Mouse (Mus musculus): ENCODE results near the gene Sh2d7. TPM values are rescaled to one million over a fixed set of nuclear protein-coding genes. Genes with fewer than 3 reads are reported as not detected.

The Sh2d7 gene
- polyA plus RNA-seq, 1 experiment = not detected

- Histone ChIP-seq H3K36me3 (replicated peaks; ENCODE audit: low read length) (no peaks in the 10 kb centered on the region), H3K4me1 (no peaks in the 10 kb centered on the region), H3K9me3 (no peaks in the 10 kb centered on the region), H3K27me3 (replicated peaks) (peaks cover 8% of the 10 kb centered on the region), H3K4me3 (replicated peaks) (no peak overlapping the region)
- TF ChIP-seq FLI1 (IDR thresholded peaks at IDR 0.05; ENCODE audit: low read length) (no peak), GATA1 (IDR thresholded peaks at IDR 0.05; ENCODE audit: borderline replicate concordance, low read length) (no peak)
Measured at GRCm38 (mm10) chr9:54518921-54519320, 19.9 kb upstream of the Sh2d7 start.

- peaks cover 11% of the 10 kb centered on the region for H3K27me3 ChIP-seq (replicated peaks)
- H3K36me3 ChIP-seq (replicated peaks; ENCODE audit: low read length) = no peaks in the 10 kb centered on the region
- TF ChIP-seq FLI1 (IDR thresholded peaks at IDR 0.05; ENCODE audit: low read length) (no peak), GATA1 (IDR thresholded peaks at IDR 0.05; ENCODE audit: borderline replicate concordance, low read length) (no peak)
- H3K4me3 ChIP-seq (replicated peaks) = no peak overlapping the region
- H3K9me3 ChIP-seq = no peaks in the 10 kb centered on the region
- H3K4me1 ChIP-seq = no peaks in the 10 kb centered on the region
Measured at GRCm38 (mm10) chr9:54520286-54520685, 18.5 kb upstream of the Sh2d7 start.

- peaks cover 22% of the 10 kb centered on the region for H3K27me3 ChIP-seq (replicated peaks)
- TF ChIP-seq GATA1 (IDR thresholded peaks at IDR 0.05; ENCODE audit: borderline replicate concordance, low read length) = no peak
- no peak for TF ChIP-seq FLI1 (IDR thresholded peaks at IDR 0.05; ENCODE audit: low read length)
- no peaks in the 10 kb centered on the region for H3K36me3 ChIP-seq (replicated peaks; ENCODE audit: low read length)
- H3K4me3 ChIP-seq (replicated peaks) = no peak overlapping the region
- no peaks in the 10 kb centered on the region for H3K4me1 ChIP-seq
- H3K9me3 ChIP-seq = no peaks in the 10 kb centered on the region
Measured at GRCm38 (mm10) chr9:54527694-54528093, 11.1 kb upstream of the Sh2d7 start.

- TF ChIP-seq GATA1 (IDR thresholded peaks at IDR 0.05; ENCODE audit: borderline replicate concordance, low read length) (no peak), FLI1 (IDR thresholded peaks at IDR 0.05; ENCODE audit: low read length) (no peak)
- peaks cover 29% of the 10 kb centered on the region for H3K27me3 ChIP-seq (replicated peaks)
- no peaks in the 10 kb centered on the region for H3K4me1 ChIP-seq
Measured at GRCm38 (mm10) chr9:54529950-54530349, 8.8 kb upstream of the Sh2d7 start.

GRCm38 (mm10) chr9:54530836-54531235 is 7.9 kb upstream of the Sh2d7 start:
- Histone ChIP-seq H3K27me3 (replicated peaks) (peaks cover 38% of the 10 kb centered on the region), H3K4me1 (no peaks in the 10 kb centered on the region), H3K4me3 (replicated peaks) (no peak overlapping the region), H3K36me3 (replicated peaks; ENCODE audit: low read length) (no peaks in the 10 kb centered on the region), H3K9me3 (no peaks in the 10 kb centered on the region)
- TF ChIP-seq GATA1 (IDR thresholded peaks at IDR 0.05; ENCODE audit: borderline replicate concordance, low read length) = no peak
- no peak for TF ChIP-seq FLI1 (IDR thresholded peaks at IDR 0.05; ENCODE audit: low read length)

More at GRCm38 (mm10) chr9:54529950-54530349, 8.8 kb upstream of the Sh2d7 start:
- Histone ChIP-seq H3K9me3 (no peaks in the 10 kb centered on the region), H3K4me3 (replicated peaks) (no peak overlapping the region), H3K36me3 (replicated peaks; ENCODE audit: low read length) (no peaks in the 10 kb centered on the region)

GRCm38 (mm10) chr9:54531421-54531820 is 7.4 kb upstream of the Sh2d7 start:
- Histone ChIP-seq H3K4me3 (replicated peaks) (no peak overlapping the region), H3K4me1 (no peaks in the 10 kb centered on the region)
- TF ChIP-seq FLI1 (IDR thresholded peaks at IDR 0.05; ENCODE audit: low read length) = no peak
- no peak for TF ChIP-seq GATA1 (IDR thresholded peaks at IDR 0.05; ENCODE audit: borderline replicate concordance, low read length)

GRCm38 (mm10) chr9:54532926-54533325 is 5.9 kb upstream of the Sh2d7 start:
- no peak for TF ChIP-seq FLI1 (IDR thresholded peaks at IDR 0.05; ENCODE audit: low read length)
- no peak for TF ChIP-seq GATA1 (IDR thresholded peaks at IDR 0.05; ENCODE audit: borderline replicate concordance, low read length)
- Histone ChIP-seq H3K4me3 (replicated peaks) (no peak overlapping the region), H3K36me3 (replicated peaks; ENCODE audit: low read length) (no peaks in the 10 kb centered on the region), H3K4me1 (no peaks in the 10 kb centered on the region), H3K27me3 (replicated peaks) (peaks cover 33% of the 10 kb centered on the region), H3K9me3 (no peaks in the 10 kb centered on the region)

More at GRCm38 (mm10) chr9:54531421-54531820, 7.4 kb upstream of the Sh2d7 start:
- peaks cover 39% of the 10 kb centered on the region for H3K27me3 ChIP-seq (replicated peaks)
- no peaks in the 10 kb centered on the region for H3K36me3 ChIP-seq (replicated peaks; ENCODE audit: low read length)
- no peaks in the 10 kb centered on the region for H3K9me3 ChIP-seq

GRCm38 (mm10) chr9:54533975-54534374 is 4.8 kb upstream of the Sh2d7 start:
- Histone ChIP-seq H3K36me3 (replicated peaks; ENCODE audit: low read length) (no peaks in the 10 kb centered on the region), H3K4me1 (no peaks in the 10 kb centered on the region), H3K27me3 (replicated peaks) (peaks cover 31% of the 10 kb centered on the region), H3K4me3 (replicated peaks) (no peak overlapping the region), H3K9me3 (no peaks in the 10 kb centered on the region)
- TF ChIP-seq GATA1 (IDR thresholded peaks at IDR 0.05; ENCODE audit: borderline replicate concordance, low read length) = no peak
- TF ChIP-seq FLI1 (IDR thresholded peaks at IDR 0.05; ENCODE audit: low read length) = no peak

- no peaks in the 10 kb centered on the region for H3K4me1 ChIP-seq
- H3K27me3 ChIP-seq (replicated peaks) = peaks cover 34% of the 10 kb centered on the region
- TF ChIP-seq FLI1 (IDR thresholded peaks at IDR 0.05; ENCODE audit: low read length) = no peak
- no peak for TF ChIP-seq GATA1 (IDR thresholded peaks at IDR 0.05; ENCODE audit: borderline replicate concordance, low read length)
- H3K4me3 ChIP-seq (replicated peaks) = no peak overlapping the region
- H3K36me3 ChIP-seq (replicated peaks; ENCODE audit: low read length) = no peaks in the 10 kb centered on the region
- H3K9me3 ChIP-seq = no peaks in the 10 kb centered on the region
Measured at GRCm38 (mm10) chr9:54536236-54536635, 2.5 kb upstream of the Sh2d7 start.

- Histone ChIP-seq H3K4me3 (replicated peaks) (no peak overlapping the region), H3K36me3 (replicated peaks; ENCODE audit: low read length) (no peaks in the 10 kb centered on the region), H3K4me1 (no peaks in the 10 kb centered on the region), H3K9me3 (no peaks in the 10 kb centered on the region), H3K27me3 (replicated peaks) (peaks cover 37% of the 10 kb centered on the region)
- no peak for TF ChIP-seq GATA1 (IDR thresholded peaks at IDR 0.05; ENCODE audit: borderline replicate concordance, low read length)
- no peak for TF ChIP-seq FLI1 (IDR thresholded peaks at IDR 0.05; ENCODE audit: low read length)
Measured at GRCm38 (mm10) chr9:54537030-54537429, 1.8 kb upstream of the Sh2d7 start.

- no peaks in the 10 kb centered on the region for H3K9me3 ChIP-seq
- no peaks in the 10 kb centered on the region for H3K36me3 ChIP-seq (replicated peaks; ENCODE audit: low read length)
- H3K27me3 ChIP-seq (replicated peaks) = peaks cover 38% of the 10 kb centered on the region
- TF ChIP-seq GATA1 (IDR thresholded peaks at IDR 0.05; ENCODE audit: borderline replicate concordance, low read length) (no peak), FLI1 (IDR thresholded peaks at IDR 0.05; ENCODE audit: low read length) (no peak)
- no peaks in the 10 kb centered on the region for H3K4me1 ChIP-seq
- H3K4me3 ChIP-seq (replicated peaks) = no peak overlapping the region
Measured at GRCm38 (mm10) chr9:54537480-54537879, 1.3 kb upstream of the Sh2d7 start.
